Mouse (Mus musculus) Patski (cell line): Measurements from ENCODE around the gene Ttc34. TPM values are rescaled to one million over a fixed set of nuclear protein-coding genes. Genes with fewer than 3 reads are reported as not detected.

ENCODE experiments used
- ATAC-seq: fragments of 100-300 bp; one replicate; pipeline ENCODE4 v1.8.0; 2021
- CTCF ChIA-PET: fragments of 350-600 bp; sonication (Branson Sonifier 250); formaldehyde crosslinking; loops from one replicate; lab custom pipeline; 2022; ENCODE audit warnings: inconsistent platforms; lab: Charles Lee
- POLR2A ChIA-PET: fragments of 350-600 bp; sonication (Branson Sonifier 250); formaldehyde crosslinking; loops from one replicate; lab custom pipeline; 2022; ENCODE audit warnings: antibody characterized with exemption, inconsistent platforms; lab: Charles Lee
- DNase-seq: peaks from one replicate; pipeline ENCODE4 v3.0.0-alpha.2; 2011; ENCODE audit warnings: low read depth, low spot score
- H3K27me3 ChIP-seq: fragments of 371-371 bp; one replicate; pipeline ENCODE4 v1.5.1; 2021
- CTCF ChIP-seq: fragments of 100-300 bp; IDR thresholded peaks from one replicate; pipeline ENCODE4 v1.5.1; 2021
- in situ Hi-C: fragments of 300-500 bp; cut with MboI; formaldehyde crosslinking; loops from 3 replicates; pipeline ENCODE4 v1.11.1; 2018; ENCODE audit warnings: low pct_unique_long_range_greater_than_20kb, mixed read lengths
- polyA plus RNA-seq: library from polyadenylated mRNA; unstranded; gene quantifications from one replicate; pipeline ENCODE4 v1.2.3, GENCODE M21; 2021

Gene Ttc34
- polyA plus RNA-seq, 1 experiment from 2014 or later, result not detected

- in situ Hi-C loops, result no loop called here
- CTCF ChIA-PET, result interaction anchor here (1.4 kb wide), 1 partner anchor 60 kb away, joined by 3 read pairs; no protein-coding TSS in a partner anchor
- DNase-seq, result no peak
- no peak for TF ChIP-seq CTCF
- peaks cover 19% of the 10 kb centered on the region for H3K27me3 ChIP-seq
- POLR2A ChIA-PET, result no interaction called here
- no peak for ATAC-seq
Measured at GRCm38 (mm10) chr4:154857366-154858240, 20.3 kb downstream of the Ttc34 start.

- no peak for TF ChIP-seq CTCF
- ChIA-PET POLR2A (no interaction called here), CTCF (no interaction called here)
- H3K27me3 ChIP-seq, result peaks cover 19% of the 10 kb centered on the region
- no peak for ATAC-seq
- DNase-seq, result no peak
- in situ Hi-C loops, result no loop called here
Measured at GRCm38 (mm10) chr4:154858601-154859000, 21.3 kb downstream of the Ttc34 start.

- DNase-seq, result no peak
- peaks cover 10% of the 10 kb centered on the region for H3K27me3 ChIP-seq
- no peak for ATAC-seq
- POLR2A ChIA-PET, result no interaction called here
- no peak for TF ChIP-seq CTCF
- CTCF ChIA-PET, result no interaction called here
- in situ Hi-C loops, result no loop called here
Measured at GRCm38 (mm10) chr4:154861967-154862366, 24.7 kb downstream of the Ttc34 start.

- no peak for TF ChIP-seq CTCF
- ATAC-seq (no peak), DNase-seq (no peak)
- ChIA-PET POLR2A (no interaction called here), CTCF (no interaction called here)
- in situ Hi-C loops, result no loop called here
- peaks cover 14% of the 10 kb centered on the region for H3K27me3 ChIP-seq
Measured at GRCm38 (mm10) chr4:154863436-154863935, 26.2 kb downstream of the Ttc34 start.

- H3K27me3 ChIP-seq, result peaks cover 14% of the 10 kb centered on the region
- no peak for TF ChIP-seq CTCF
- POLR2A ChIA-PET, result no interaction called here
- DNase-seq (no peak), ATAC-seq (no peak)
- in situ Hi-C loops, result no loop called here
- CTCF ChIA-PET, result no interaction called here
Measured at GRCm38 (mm10) chr4:154864271-154864771, 27.1 kb downstream of the Ttc34 start.

- no peak for TF ChIP-seq CTCF
- DNase-seq (no peak), ATAC-seq (no peak)
- ChIA-PET POLR2A (no interaction called here), CTCF (interaction anchor here (0.7 kb wide), 1 partner anchor 12 kb away, joined by 3 read pairs; no protein-coding TSS in a partner anchor)
- peaks cover 14% of the 10 kb centered on the region for H3K27me3 ChIP-seq
- in situ Hi-C loops, result no loop called here
Measured at GRCm38 (mm10) chr4:154864961-154865760, 27.9 kb downstream of the Ttc34 start.

- in situ Hi-C loops, result no loop called here
- ChIA-PET CTCF (no interaction called here), POLR2A (no interaction called here)
Measured at GRCm38 (mm10) chr4:154866391-154866790, 29.1 kb downstream of the Ttc34 start.

GRCm38 (mm10) chr4:154867257-154867656 is 30.0 kb downstream of the Ttc34 start:
- no peak for DNase-seq
- in situ Hi-C loops, result no loop called here
- H3K27me3 ChIP-seq, result peaks cover 10% of the 10 kb centered on the region
- no peak for ATAC-seq
- TF ChIP-seq CTCF, result no peak
- ChIA-PET CTCF (no interaction called here), POLR2A (no interaction called here)

More at GRCm38 (mm10) chr4:154866391-154866790, 29.1 kb downstream of the Ttc34 start:
- no peak for ATAC-seq
- peaks cover 5% of the 10 kb centered on the region for H3K27me3 ChIP-seq
- no peak for TF ChIP-seq CTCF
- DNase-seq, result no peak

GRCm38 (mm10) chr4:154869440-154869839 is 32.2 kb downstream of the Ttc34 start, which contains the start of gene Mmel1:
Gene Mmel1 (plus strand): TSS chr4:154869585.
- in situ Hi-C loops, result no loop called here
- CTCF ChIA-PET, result no interaction called here
- DNase-seq (no peak), ATAC-seq (no peak)
- POLR2A ChIA-PET, result no interaction called here
- TF ChIP-seq CTCF, result no peak
- H3K27me3 ChIP-seq, result peaks cover 10% of the 10 kb centered on the region

GRCm38 (mm10) chr4:154870721-154871120 is 33.5 kb downstream of the Ttc34 start:
- CTCF ChIA-PET, result no interaction called here
- POLR2A ChIA-PET, result no interaction called here
- TF ChIP-seq CTCF, result no peak
- no peak for ATAC-seq
- no peak for DNase-seq
- H3K27me3 ChIP-seq, result peaks cover 10% of the 10 kb centered on the region
- in situ Hi-C loops, result no loop called here
